Mouse (Mus musculus): ENCODE measurements around the gene Apaf1.
A peak's percentile ranks its signal among the peaks of the same experiment; 100 is the strongest.

The Apaf1 gene

GRCm38 (mm10) chr10:91082550-91083392 lies at the start of gene Apaf1, which contains the start of gene Ikbip:
Gene Apaf1 (minus strand): TSS chr10:91082770.
Gene Ikbip (plus strand): TSS chr10:91082940.
- DNase-seq (ENCODE audit: low read depth), result peak; percentile 96

- no peak for DNase-seq (ENCODE audit: low read depth)
These were observed 49.0 kb upstream of the Apaf1 start for GRCm38 (mm10) chr10:91131565-91131964.

- no peak for DNase-seq (ENCODE audit: low read depth)
These were observed 48.2 kb upstream of the Apaf1 start for GRCm38 (mm10) chr10:91130792-91131191.

GRCm38 (mm10) chr10:91128551-91129160 lies 46.1 kb upstream of the Apaf1 start:
- no peak for DNase-seq (ENCODE audit: low read depth)

- no peak for DNase-seq (ENCODE audit: low read depth)
These were observed 44.8 kb upstream of the Apaf1 start for GRCm38 (mm10) chr10:91127395-91127794.

GRCm38 (mm10) chr10:91126618-91127355 lies 44.2 kb upstream of the Apaf1 start:
- DNase-seq (ENCODE audit: low read depth), result no peak

GRCm38 (mm10) chr10:91123828-91124822 lies 41.6 kb upstream of the Apaf1 start, which contains the start of gene Slc25a3:
Gene Slc25a3 (minus strand): TSS chr10:91124059.
- peak; percentile 98 for DNase-seq (ENCODE audit: low read depth)

GRCm38 (mm10) chr10:91123281-91123827 lies 40.8 kb upstream of the Apaf1 start:
- no peak for DNase-seq (ENCODE audit: low read depth)

- no peak for DNase-seq (ENCODE audit: low read depth)
These were observed 40.1 kb upstream of the Apaf1 start for GRCm38 (mm10) chr10:91122646-91123045.

GRCm38 (mm10) chr10:91116958-91117357 lies 34.4 kb upstream of the Apaf1 start:
- no peak for DNase-seq (ENCODE audit: low read depth)

GRCm38 (mm10) chr10:91109841-91110240 lies 27.3 kb upstream of the Apaf1 start:
- no peak for DNase-seq (ENCODE audit: low read depth)

GRCm38 (mm10) chr10:91105981-91106380 lies 23.4 kb upstream of the Apaf1 start:
- no peak for DNase-seq (ENCODE audit: low read depth)

- no peak for DNase-seq (ENCODE audit: low read depth)
These were observed 20.4 kb upstream of the Apaf1 start for GRCm38 (mm10) chr10:91102799-91103590.

- no peak for DNase-seq (ENCODE audit: low read depth)
These were observed 19.4 kb upstream of the Apaf1 start for GRCm38 (mm10) chr10:91101936-91102335.

GRCm38 (mm10) chr10:91100101-91100500 lies 17.5 kb upstream of the Apaf1 start:
- DNase-seq (ENCODE audit: low read depth), result no peak

- DNase-seq (ENCODE audit: low read depth), result no peak
These were observed 15.5 kb upstream of the Apaf1 start for GRCm38 (mm10) chr10:91098056-91098455.

- DNase-seq (ENCODE audit: low read depth), result no peak
These were observed 11.9 kb upstream of the Apaf1 start for GRCm38 (mm10) chr10:91094251-91095104.

GRCm38 (mm10) chr10:91092812-91093211 lies 10.2 kb upstream of the Apaf1 start:
- DNase-seq (ENCODE audit: low read depth), result no peak

- no peak for DNase-seq (ENCODE audit: low read depth)
These were observed 890 bp upstream of the Apaf1 start for GRCm38 (mm10) chr10:91083393-91083927.

All from fibroblast of lung, adult 2 months (primary cell).